Mouse (Mus musculus): Measurements from ENCODE around the gene Itpripl2. TPM values are rescaled to one million over a fixed set of nuclear protein-coding genes. Genes with fewer than 3 reads are reported as not detected.

The Itpripl2 gene
- polyA plus RNA-seq, 2 experiments from 2014 or later, result 0.25 to 0.32 TPM

- ATAC-seq, result no peak
Measured at GRCm38 (mm10) chr7:118488060-118488664, 3.6 kb downstream of the Itpripl2 start.

GRCm38 (mm10) chr7:118486917-118487316 is 4.9 kb downstream of the Itpripl2 start:
- ATAC-seq, result no peak

GRCm38 (mm10) chr7:118483996-118484395 is 7.8 kb downstream of the Itpripl2 start:
- ATAC-seq, result no peak

GRCm38 (mm10) chr7:118482001-118482400 is 9.8 kb downstream of the Itpripl2 start:
- ATAC-seq, result no peak

GRCm38 (mm10) chr7:118481047-118481810 is 10.5 kb downstream of the Itpripl2 start:
- no peak for ATAC-seq

GRCm38 (mm10) chr7:118480160-118480709 is 11.5 kb downstream of the Itpripl2 start:
- ATAC-seq, result no peak

- no peak for ATAC-seq
Measured at GRCm38 (mm10) chr7:118478835-118479312, 12.9 kb downstream of the Itpripl2 start.

- ATAC-seq, result no peak
Measured at GRCm38 (mm10) chr7:118476428-118476827, 15.3 kb downstream of the Itpripl2 start.

- no peak for ATAC-seq
Measured at GRCm38 (mm10) chr7:118475008-118475705, 16.6 kb downstream of the Itpripl2 start.

GRCm38 (mm10) chr7:118472886-118473285 is 18.9 kb downstream of the Itpripl2 start:
- no peak for ATAC-seq

- no peak for ATAC-seq
Measured at GRCm38 (mm10) chr7:118468060-118468459, 23.7 kb downstream of the Itpripl2 start.

- no peak for ATAC-seq
Measured at GRCm38 (mm10) chr7:118464432-118464831, 27.3 kb downstream of the Itpripl2 start.

GRCm38 (mm10) chr7:118462818-118463762 is 28.7 kb downstream of the Itpripl2 start:
- no peak for ATAC-seq

- no peak for ATAC-seq
Measured at GRCm38 (mm10) chr7:118461400-118462136, 30.2 kb downstream of the Itpripl2 start.

- ATAC-seq, result no peak
Measured at GRCm38 (mm10) chr7:118453722-118454121, 38.1 kb downstream of the Itpripl2 start.

- no peak for ATAC-seq
Measured at GRCm38 (mm10) chr7:118452940-118453339, 38.8 kb downstream of the Itpripl2 start.

GRCm38 (mm10) chr7:118448134-118448967 is 43.4 kb downstream of the Itpripl2 start, which contains the start of gene Syt17:
Gene Syt17 (minus strand): TSS chr7:118448222.
- ATAC-seq, result no peak

- no peak for ATAC-seq
Measured at GRCm38 (mm10) chr7:118447291-118448133, 44.3 kb downstream of the Itpripl2 start.

- ATAC-seq, result no peak
Measured at GRCm38 (mm10) chr7:118443895-118444485, 47.8 kb downstream of the Itpripl2 start.

Data from activated CD4-positive, CD25-positive, alpha-beta regulatory T cell, adult 4 months (primary cell).